Mouse (Mus musculus) hindbrain, embryonic 10.5 days (tissue): Measurements from ENCODE around the gene Ankrd34a. TPM values are rescaled to one million over a fixed set of nuclear protein-coding genes. Genes with fewer than 3 reads are reported as not detected.

Experiments
- DNase-seq: peaks from one replicate; pipeline ENCODE4 v3.0.0-alpha.2; 2017; ENCODE audit warnings: low spot score
- H3K27ac ChIP-seq: fragments of 300-500 bp; sonication (generic); 2 replicates; pipeline ENCODE4 v1.5.1; 2016; ENCODE audit warnings: mild to moderate bottlenecking, moderate library complexity
- H3K27me3 ChIP-seq: fragments of 300-500 bp; sonication (generic); 2 replicates; pipeline ENCODE4 v1.6.1; 2016; ENCODE audit warnings: mild to moderate bottlenecking; ENCODE audit not compliant: poor library complexity, insufficient read depth, severe bottlenecking
- H3K36me3 ChIP-seq: fragments of 300-500 bp; sonication (generic); 2 replicates; pipeline ENCODE4 v1.6.1; 2016; ENCODE audit warnings: mild to moderate bottlenecking, moderate library complexity
- H3K4me1 ChIP-seq: fragments of 300-500 bp; sonication (generic); replicated peaks from 2 replicates; pipeline ENCODE4 v1.6.1; 2016; ENCODE audit warnings: mild to moderate bottlenecking
- H3K4me3 ChIP-seq: fragments of 300-500 bp; sonication (generic); 2 replicates; pipeline ENCODE4 v1.5.1; 2016; ENCODE audit warnings: mild to moderate bottlenecking, moderate library complexity
- H3K9me3 ChIP-seq: fragments of 300-500 bp; sonication (generic); 2 replicates; pipeline ENCODE4 v1.6.1; 2016; ENCODE audit warnings: mild to moderate bottlenecking, moderate library complexity
- WGBS: fragments of 180-500 bp; shearing (Covaris S2); methylation state at CpG from one replicate; pipeline ENCODE4 v1.1.7; 2016; 5-methylcytosine and 5-hydroxymethylcytosine counted together
- polyA plus RNA-seq: library from polyadenylated mRNA; unstranded; fragments of >200 nt; fragmentation: Nextera tagmentation; extraction: Ambion mirVana; gene quantifications from 2 replicates; pipeline ENCODE4 v1.2.1, GENCODE M21; 2016

Gene Ankrd34a
- polyA plus RNA-seq, 1 experiment from 2014 or later: 1.5 TPM

DNA sequence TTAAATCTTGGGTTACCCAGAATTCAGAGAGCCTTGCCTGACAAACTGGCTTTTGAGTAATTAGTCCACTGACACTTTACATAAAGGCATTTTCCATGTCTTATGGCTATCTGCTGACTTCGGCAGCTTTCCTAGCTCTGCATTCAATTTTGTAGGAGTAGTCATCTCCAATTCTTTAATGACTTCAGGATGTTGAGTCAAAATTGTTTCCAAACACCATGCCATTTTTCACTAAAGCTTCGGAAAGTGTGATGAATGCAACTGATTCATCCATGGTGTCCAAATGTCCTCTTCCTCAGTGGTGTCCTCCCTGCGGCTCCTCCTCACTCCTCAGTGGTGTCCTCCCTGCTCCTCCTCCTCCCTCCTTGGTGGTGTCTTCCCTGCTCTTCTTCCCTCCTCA is 21.5 kb downstream of the Ankrd34a start:
- H3K4me3 ChIP-seq: no peak overlapping the region
- H3K27me3 ChIP-seq: no peaks in the 10 kb centered on the region
- H3K36me3 ChIP-seq: peaks cover 91% of the 10 kb centered on the region
- 94% methylated on average over 3 of the region's 3 CpGs for WGBS
- no peaks in the 10 kb centered on the region for H3K9me3 ChIP-seq
- no peak overlapping the region for H3K27ac ChIP-seq
- H3K4me1 ChIP-seq: no peaks in the 10 kb centered on the region
- DNase-seq: no peak

DNA sequence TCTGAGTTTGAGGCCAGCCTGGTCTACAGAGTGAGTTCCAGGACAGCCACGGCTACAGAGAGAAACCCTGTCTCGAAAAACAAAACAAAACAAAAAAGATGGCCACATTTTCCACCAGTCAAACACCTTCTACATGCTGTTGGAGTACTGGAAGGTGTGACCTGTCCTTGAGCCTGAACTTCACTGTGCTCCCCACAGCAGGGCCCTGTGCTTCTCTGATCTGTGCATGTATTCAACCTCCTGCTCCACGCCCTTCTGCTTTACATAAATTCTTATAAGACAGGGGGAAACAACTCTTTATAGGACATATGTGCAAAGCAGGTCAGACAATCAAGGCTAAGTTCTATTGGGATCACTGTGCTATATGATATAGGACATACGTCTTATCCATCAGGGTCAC is 26.8 kb downstream of the Ankrd34a start:
- Histone ChIP-seq H3K9me3 (no peaks in the 10 kb centered on the region), H3K4me3 (no peak overlapping the region), H3K36me3 (peaks cover 88% of the 10 kb centered on the region), H3K27ac (no peak overlapping the region), H3K4me1 (no peaks in the 10 kb centered on the region), H3K27me3 (no peaks in the 10 kb centered on the region)
- WGBS: 90% methylated on average over 4 of the region's 4 CpGs
- no peak for DNase-seq

DNA sequence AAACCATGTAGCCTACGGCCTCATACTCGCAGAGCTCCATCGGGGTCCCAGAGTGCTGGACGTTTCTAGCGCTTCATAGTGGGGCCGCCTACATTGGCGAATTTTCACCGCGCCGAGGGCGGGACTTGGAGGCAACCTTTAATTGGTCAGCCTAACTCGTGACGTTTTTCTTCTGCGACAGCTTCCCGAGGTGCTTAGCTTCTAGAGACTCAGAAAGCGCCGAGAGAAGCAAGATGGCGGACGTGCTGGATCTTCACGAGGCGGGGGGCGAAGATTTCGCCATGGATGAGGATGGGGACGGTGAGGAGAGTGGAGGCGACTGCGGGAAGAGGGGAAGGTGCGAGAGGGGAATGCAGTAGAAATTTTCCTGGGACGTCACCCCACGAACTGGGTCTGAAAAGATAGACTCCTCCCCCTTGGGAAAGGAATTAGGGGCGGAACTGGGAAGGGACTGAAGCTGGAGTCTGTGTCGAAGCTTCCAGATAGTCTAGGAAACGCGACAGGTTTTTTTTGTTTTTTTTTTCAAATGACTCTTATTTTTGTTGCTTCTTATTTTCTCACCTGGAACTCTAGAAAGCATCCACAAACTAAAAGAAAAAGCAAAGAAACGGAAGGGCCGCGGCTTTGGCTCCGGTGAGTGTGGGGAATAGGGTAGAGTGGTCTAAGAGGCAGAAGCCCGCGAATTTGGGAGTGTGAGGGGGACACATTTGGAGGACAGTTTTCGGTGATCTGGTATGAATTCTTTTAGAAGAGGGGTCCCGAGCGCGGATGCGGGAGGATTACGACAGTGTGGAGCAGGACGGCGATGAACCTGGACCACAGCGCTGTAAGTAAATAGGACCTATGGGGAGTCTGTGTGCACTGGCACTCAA is 33.5 kb downstream of the Ankrd34a start, which contains the start of gene Rbm8a:
Gene Rbm8a, plus strand, starts transcription at position 205 of the 872 bp plus-strand sequence.
- Histone ChIP-seq H3K27me3 (no peaks in the 10 kb centered on the region), H3K4me1 (peaks cover 26% of the 10 kb centered on the region), H3K4me3 (peak within 1 kb of the TSS; percentile 77), H3K9me3 (no peaks in the 10 kb centered on the region), H3K27ac (peak within 1 kb of the TSS; percentile 95), H3K36me3 (peaks cover 55% of the 10 kb centered on the region)
- peak; percentile 96 for DNase-seq
- WGBS: 1% methylated on average over 48 of the region's 48 CpGs

DNA sequence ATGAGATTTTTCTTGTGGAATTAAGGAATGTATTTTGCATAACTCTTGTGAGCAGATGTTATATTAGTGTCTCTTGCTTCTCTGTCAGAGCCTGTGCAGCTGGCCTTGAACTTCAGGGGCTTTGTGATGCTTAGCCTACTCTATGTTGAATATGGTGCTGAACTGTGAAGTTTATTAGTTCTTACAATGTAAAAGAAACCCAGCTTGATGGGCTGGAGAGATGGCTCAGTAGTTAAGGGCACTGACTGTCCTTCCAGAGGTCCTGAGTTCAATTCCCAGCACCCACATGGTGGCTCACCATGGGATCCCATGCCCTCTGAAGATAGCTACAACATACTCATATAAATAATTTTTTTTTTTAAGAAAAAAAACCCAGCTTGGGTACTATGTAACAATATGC is 35.6 kb downstream of the Ankrd34a start:
- DNase-seq: no peak
- H3K4me1 ChIP-seq: peaks cover 44% of the 10 kb centered on the region
- H3K4me3 ChIP-seq: no peak overlapping the region
- no peak overlapping the region for H3K27ac ChIP-seq
- peaks cover 38% of the 10 kb centered on the region for H3K36me3 ChIP-seq
- no peaks in the 10 kb centered on the region for H3K9me3 ChIP-seq
- no peaks in the 10 kb centered on the region for H3K27me3 ChIP-seq

DNA sequence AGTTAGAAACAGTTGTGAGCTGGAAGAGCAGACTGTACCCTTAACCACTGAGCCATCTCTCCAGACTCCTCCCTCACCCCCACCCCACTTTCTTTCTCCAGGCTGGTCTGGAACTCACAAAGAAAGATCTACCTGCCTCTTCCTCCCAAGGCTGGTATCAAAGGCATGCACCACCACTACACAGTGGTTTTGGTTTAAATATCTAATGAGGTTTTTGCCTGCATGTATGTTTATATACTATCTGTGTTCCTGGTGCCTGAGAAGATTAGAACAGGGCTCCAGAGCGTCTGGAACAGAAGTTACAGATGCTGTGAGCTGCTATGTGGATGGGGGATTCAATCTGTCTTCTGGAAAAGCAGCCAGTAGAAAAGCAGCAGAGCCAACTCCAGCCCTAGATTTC is 37.6 kb downstream of the Ankrd34a start:
- Histone ChIP-seq H3K9me3 (no peaks in the 10 kb centered on the region), H3K27ac (no peak overlapping the region), H3K4me1 (peaks cover 40% of the 10 kb centered on the region), H3K36me3 (peaks cover 51% of the 10 kb centered on the region), H3K4me3 (no peak overlapping the region), H3K27me3 (no peaks in the 10 kb centered on the region)
- no peak for DNase-seq
- WGBS: 71% methylated on average over 1 of the region's 1 CpGs

DNA sequence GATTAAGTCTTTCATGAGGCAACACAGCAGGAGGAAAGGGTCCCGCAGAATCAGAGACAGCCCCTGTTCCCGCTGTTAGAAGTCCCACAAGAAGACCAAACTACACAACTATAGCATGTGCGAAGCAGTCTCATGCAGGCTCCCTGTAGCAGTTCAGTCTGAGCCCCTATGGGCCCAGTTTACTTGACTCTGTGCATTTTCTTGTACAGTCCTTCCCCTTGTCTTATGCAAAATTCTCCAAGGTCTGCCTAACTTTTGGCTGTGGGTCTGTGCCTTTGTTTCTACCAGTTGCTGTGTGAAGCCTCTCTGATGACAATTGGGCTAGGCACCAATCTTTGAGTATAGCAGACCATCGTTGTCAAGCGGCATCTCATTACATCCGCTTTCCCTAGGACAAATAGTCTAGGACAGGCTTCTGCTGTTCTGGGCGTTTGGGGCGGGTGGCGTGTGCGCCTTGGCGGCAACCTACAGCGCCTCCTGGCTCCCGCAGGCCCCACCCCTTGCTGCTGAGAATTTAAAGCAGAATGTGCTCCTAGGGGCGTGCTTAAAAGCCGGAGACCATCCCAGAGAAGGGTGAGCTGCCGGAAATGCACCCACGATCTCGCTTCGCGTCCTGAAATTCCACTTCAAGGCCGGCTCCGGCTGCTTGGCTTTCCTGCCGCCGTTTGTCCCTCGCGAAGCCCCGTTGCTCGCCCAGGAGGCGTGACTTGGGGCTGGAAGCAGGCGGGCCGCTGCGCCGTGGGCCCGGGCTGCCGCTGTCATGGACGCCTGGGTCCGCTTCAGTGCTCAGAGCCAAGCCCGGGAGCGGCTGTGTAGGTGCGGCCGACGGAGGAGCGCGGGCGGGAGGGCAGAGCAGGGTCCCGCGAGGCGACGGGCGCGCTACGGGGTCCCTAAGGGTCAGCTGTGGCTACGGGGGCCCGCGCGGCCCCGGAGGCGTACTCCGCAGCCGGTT is 38.8 kb downstream of the Ankrd34a start, which contains the start of the genes Pex11b and Gm42957:
Gene Pex11b, plus strand, starts transcription at position 449 of the 952 bp plus-strand sequence.
Gene Gm42957, plus strand, starts transcription at position 547 of the 952 bp plus-strand sequence.
- H3K27ac ChIP-seq: peak within 1 kb of the TSS; percentile 93
- DNase-seq: peak; percentile 85
- peak within 1 kb of the TSS; percentile 81 for H3K4me3 ChIP-seq
- H3K36me3 ChIP-seq: peaks cover 63% of the 10 kb centered on the region
- WGBS: 2% methylated on average over 60 of the region's 60 CpGs
- no peaks in the 10 kb centered on the region for H3K27me3 ChIP-seq
- no peaks in the 10 kb centered on the region for H3K9me3 ChIP-seq
- H3K4me1 ChIP-seq: peaks cover 36% of the 10 kb centered on the region

DNA sequence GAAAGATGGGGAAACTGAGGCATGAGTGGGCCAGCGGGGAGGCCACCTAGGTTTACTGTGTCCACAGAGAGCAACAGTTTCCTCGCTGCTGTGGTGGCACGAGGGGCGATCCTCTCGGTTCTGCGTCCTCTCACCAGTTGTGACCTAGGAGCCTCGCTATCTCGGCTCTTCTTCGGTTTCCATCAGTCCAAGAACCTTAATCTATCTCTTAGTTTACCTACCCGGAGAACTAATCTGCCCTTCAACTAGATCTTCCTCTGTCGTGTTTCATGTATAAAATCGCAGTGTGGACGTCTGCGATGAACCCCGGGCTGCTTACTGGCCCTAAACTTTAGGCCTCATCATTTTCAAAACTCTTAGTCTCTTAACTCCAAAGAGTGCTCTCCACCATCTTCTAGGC is 39.5 kb downstream of the Ankrd34a start:
- Histone ChIP-seq H3K27me3 (no peaks in the 10 kb centered on the region), H3K9me3 (no peaks in the 10 kb centered on the region), H3K4me3 (peak overlapping the region; percentile 81), H3K27ac (peak overlapping the region; percentile 93), H3K4me1 (peaks cover 30% of the 10 kb centered on the region), H3K36me3 (peaks cover 67% of the 10 kb centered on the region)
- WGBS: 14% methylated on average over 15 of the region's 15 CpGs
- no peak for DNase-seq

DNA sequence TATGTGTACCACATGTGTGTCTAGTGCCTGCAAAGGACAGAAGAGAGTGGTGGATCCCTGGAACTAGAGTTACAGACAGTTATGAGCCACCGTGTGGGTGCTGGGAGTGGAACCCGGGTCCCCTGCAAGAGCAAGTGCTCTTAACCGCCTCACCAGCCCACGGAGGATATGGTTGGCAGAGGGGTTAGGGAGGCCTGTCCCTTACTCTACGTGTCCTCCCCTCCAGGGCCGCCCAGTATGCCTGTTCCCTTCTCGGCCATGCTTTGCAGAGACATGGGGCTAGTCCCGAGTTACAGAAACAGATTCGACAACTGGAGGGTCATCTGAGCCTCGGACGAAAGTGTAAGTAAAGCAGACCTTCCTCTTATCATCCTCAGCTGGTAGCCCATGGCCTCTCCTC is 40.0 kb downstream of the Ankrd34a start:
- Histone ChIP-seq H3K4me3 (peak overlapping the region; percentile 81), H3K4me1 (peaks cover 26% of the 10 kb centered on the region), H3K36me3 (peaks cover 67% of the 10 kb centered on the region), H3K9me3 (no peaks in the 10 kb centered on the region), H3K27me3 (no peaks in the 10 kb centered on the region), H3K27ac (peak overlapping the region; percentile 66; the same call in 1 of the 2 replicates)
- WGBS: 70% methylated on average over 11 of the region's 11 CpGs
- DNase-seq: no peak

DNA sequence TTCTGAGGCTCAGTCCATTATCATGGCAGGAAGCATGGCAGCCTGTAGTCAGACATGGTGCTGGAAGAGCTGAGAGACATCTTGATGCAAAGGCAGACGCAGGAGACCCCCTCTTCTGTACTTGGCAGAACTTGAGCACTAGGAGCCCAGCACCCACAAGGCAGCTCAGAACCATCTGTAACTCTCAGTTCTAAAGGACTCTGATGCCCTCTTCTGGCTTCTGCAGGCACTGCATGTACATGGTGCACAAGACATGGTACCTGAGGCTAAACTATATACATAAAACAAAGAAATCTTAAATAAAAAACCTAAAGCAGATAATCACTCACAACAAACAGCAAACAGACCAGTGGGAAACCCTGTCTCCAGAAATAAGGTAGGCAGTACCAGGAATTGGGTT is 42.8 kb downstream of the Ankrd34a start:
- WGBS: 91% methylated on average over 1 of the region's 1 CpGs

DNA sequence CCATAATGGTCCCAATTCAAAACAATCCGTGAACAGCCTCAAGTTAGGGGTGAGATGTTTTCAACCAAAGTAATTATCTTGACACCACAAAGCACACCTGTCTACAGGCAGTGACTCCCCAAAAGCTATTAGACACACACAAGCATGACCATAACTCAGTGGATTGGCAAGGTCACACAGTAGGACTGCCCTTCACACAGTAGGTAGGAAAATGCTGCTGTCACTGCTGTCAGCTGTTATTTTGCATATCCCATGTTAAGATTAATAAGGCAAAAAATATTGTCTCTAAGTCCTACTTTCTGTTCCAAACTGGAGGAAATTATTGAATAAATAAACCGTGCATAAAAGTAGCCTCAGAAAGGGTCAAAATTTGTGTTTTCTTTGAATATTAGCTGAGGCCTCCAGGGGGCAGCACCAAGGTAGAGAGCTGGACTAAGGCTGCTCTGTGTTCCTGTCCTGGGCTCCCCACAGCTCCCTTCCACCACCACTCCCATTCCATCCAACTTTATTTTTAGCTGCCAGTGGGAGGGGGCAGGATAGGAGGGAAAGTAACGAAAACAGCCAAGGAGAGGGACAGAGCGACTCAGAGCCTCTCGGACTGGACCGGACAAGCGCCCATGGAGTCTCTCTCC is 48.7 kb downstream of the Ankrd34a start, which contains the start of gene Itga10:
Gene Itga10, plus strand, starts transcription at position 567 of the 632 bp plus-strand sequence.
- peaks cover 38% of the 10 kb centered on the region for H3K36me3 ChIP-seq
- WGBS: 65% methylated on average over 7 of the region's 7 CpGs
- DNase-seq: peak; percentile 20

More for the DNA sequence above, 42.8 kb downstream of the Ankrd34a start:
- no peak overlapping the region for H3K4me3 ChIP-seq
- peak; percentile 57 for DNase-seq
- H3K4me1 ChIP-seq: peaks cover 25% of the 10 kb centered on the region
- no peaks in the 10 kb centered on the region for H3K27me3 ChIP-seq
- H3K27ac ChIP-seq: no peak overlapping the region
- no peaks in the 10 kb centered on the region for H3K9me3 ChIP-seq
- H3K36me3 ChIP-seq: peaks cover 65% of the 10 kb centered on the region

DNA sequence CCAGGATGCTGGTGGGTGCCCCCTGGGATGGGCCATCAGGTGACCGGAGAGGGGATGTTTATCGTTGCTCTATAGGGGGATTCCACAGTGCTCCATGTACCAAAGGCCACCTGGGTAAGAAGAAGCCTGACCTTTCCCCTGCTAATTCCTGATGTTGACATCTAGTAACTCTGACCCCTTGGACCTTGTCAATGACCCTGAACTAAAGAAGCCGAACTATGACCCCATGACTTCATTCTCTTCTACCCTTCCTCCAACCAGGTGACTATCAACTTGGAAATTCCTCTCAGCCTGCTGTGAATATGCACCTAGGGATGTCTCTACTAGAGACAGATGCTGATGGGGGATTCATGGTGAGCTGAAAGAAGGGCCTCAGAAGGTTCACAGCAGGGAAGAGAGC is 50.9 kb downstream of the Ankrd34a start:
- H3K27me3 ChIP-seq: no peaks in the 10 kb centered on the region

More for the DNA sequence above, 48.7 kb downstream of the Ankrd34a start, which contains the start of gene Itga10:
- no peaks in the 10 kb centered on the region for H3K27me3 ChIP-seq
- no peak within 1 kb of the TSS for H3K4me3 ChIP-seq
- H3K4me1 ChIP-seq: no peaks in the 10 kb centered on the region
- no peaks in the 10 kb centered on the region for H3K9me3 ChIP-seq
- H3K27ac ChIP-seq: no peak within 1 kb of the TSS

More for the DNA sequence above, 50.9 kb downstream of the Ankrd34a start:
- WGBS: 87% methylated on average over 3 of the region's 3 CpGs
- Histone ChIP-seq H3K36me3 (peaks cover 27% of the 10 kb centered on the region), H3K27ac (no peak overlapping the region), H3K4me1 (no peaks in the 10 kb centered on the region), H3K4me3 (no peak overlapping the region), H3K9me3 (no peaks in the 10 kb centered on the region)
- DNase-seq: no peak
